Mouse (Mus musculus) kidney, embryonic 14.5 days (tissue): ENCODE measurements at regions not wholly inside any gene's neighbourhood (a gene's known extent, or its start where the extent isn't known, plus 50 kb on each side); places are given as distances from the start of the nearest gene placed in this dataset.

Experiments
- ATAC-seq: fragments of 200-750 bp; cut with Nextera tagmentation; 2 replicates; pipeline ENCODE4 v1.8.0; 2017; ENCODE audit warnings: moderate number of reproducible peaks, mild to moderate bottlenecking, moderate TSS enrichment, moderate library complexity; ENCODE audit not compliant: low FRiP score, low TSS enrichment
- H3K27ac ChIP-seq: fragments of 300-500 bp; sonication (generic); 2 replicates; pipeline ENCODE4 v1.5.1; 2014; ENCODE audit warnings: low read depth, mild to moderate bottlenecking, low read length, moderate library complexity, mixed read lengths
- H3K27me3 ChIP-seq: fragments of 300-500 bp; sonication (generic); 2 replicates; pipeline ENCODE4 v1.6.1; 2014; ENCODE audit warnings: mild to moderate bottlenecking, low read length; ENCODE audit not compliant: control insufficient read depth, insufficient read depth
- H3K36me3 ChIP-seq: fragments of 300-500 bp; sonication (generic); 2 replicates; pipeline ENCODE4 v1.6.1; 2014; ENCODE audit warnings: low read length, mixed read lengths; ENCODE audit not compliant: control insufficient read depth, insufficient read depth
- H3K4me1 ChIP-seq: fragments of 300-500 bp; sonication (generic); 2 replicates; pipeline ENCODE4 v1.6.1; 2014; ENCODE audit warnings: low read length, mixed read lengths; ENCODE audit not compliant: control insufficient read depth, insufficient read depth
- H3K4me2 ChIP-seq: fragments of 300-500 bp; sonication (generic); replicated peaks from 2 replicates; pipeline ENCODE4 v1.6.1; 2014; ENCODE audit warnings: low read depth, mild to moderate bottlenecking, low read length
- H3K4me3 ChIP-seq: fragments of 300-500 bp; sonication (generic); 2 replicates; pipeline ENCODE4 v1.5.1; 2014; ENCODE audit warnings: mild to moderate bottlenecking, low read length
- H3K9ac ChIP-seq: fragments of 300-500 bp; sonication (generic); 2 replicates; pipeline ENCODE4 v1.6.1; 2014; ENCODE audit warnings: low read depth, mild to moderate bottlenecking, low read length, moderate library complexity
- H3K9me3 ChIP-seq: fragments of 300-500 bp; sonication (generic); 2 replicates; pipeline ENCODE4 v1.6.1; 2016; ENCODE audit warnings: low read length; ENCODE audit not compliant: control insufficient read depth
- WGBS: fragments of 180-500 bp; shearing (Covaris S2); extraction: QIAGEN DNeasy Blood & Tissue Kit; methylation state at CpG from one replicate; pipeline ENCODE4 v1.1.7; 2014; 5-methylcytosine and 5-hydroxymethylcytosine counted together

DNA sequence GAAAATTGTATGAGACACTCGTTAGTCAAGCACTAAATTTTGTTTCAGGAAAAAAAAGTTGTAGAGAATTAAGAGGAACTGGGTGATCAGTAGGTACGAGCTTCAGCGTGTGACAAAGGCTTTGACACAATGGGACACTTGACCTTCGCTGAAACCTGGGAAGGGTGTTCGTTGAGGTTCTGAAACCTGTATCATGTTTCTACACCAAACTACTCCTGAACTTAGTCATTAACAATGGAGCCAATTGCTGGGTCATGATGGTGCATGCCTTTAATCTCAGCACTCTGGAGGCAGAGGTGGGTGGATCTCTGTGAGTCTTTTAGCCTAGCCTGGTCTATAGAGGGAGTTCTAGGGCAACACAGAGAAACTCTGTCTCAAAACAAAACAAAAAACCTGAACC, 81.3 kb upstream of the Psmd7 start:
- no peak for ATAC-seq
- WGBS: 74% methylated on average over 5 of the region's 5 CpGs
- Histone ChIP-seq H3K27me3 (no peaks in the 10 kb centered on the region; the same call in 1 of the 2 replicates), H3K4me1 (no peaks in the 10 kb centered on the region), H3K9ac (no peak overlapping the region), H3K36me3 (no peaks in the 10 kb centered on the region), H3K9me3 (no peaks in the 10 kb centered on the region), H3K4me2 (no peak overlapping the region), H3K4me3 (no peak overlapping the region), H3K27ac (no peak overlapping the region)

DNA sequence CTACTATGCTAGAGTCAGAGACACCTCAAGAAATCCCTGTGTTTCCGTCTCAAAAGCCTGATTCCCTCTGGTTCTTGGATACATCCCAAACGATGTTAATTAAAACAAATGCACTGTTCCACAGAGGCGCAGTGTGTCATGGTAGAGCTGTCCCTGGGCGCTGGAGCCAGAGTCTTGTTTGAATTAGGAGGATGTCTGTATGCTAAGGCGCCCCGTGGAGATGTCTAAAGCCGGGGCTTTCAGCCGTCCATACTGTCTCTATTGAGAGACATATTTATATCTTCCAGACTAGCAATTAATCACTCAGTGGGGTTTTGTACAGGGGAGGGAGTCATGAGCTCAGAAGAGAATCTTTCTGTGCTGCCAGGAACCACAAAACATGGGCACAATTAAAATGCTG, 83.2 kb upstream of the Psmd7 start:
- H3K4me3 ChIP-seq: no peak overlapping the region
- WGBS: 51% methylated on average over 8 of the region's 8 CpGs
- ATAC-seq: no peak

DNA sequence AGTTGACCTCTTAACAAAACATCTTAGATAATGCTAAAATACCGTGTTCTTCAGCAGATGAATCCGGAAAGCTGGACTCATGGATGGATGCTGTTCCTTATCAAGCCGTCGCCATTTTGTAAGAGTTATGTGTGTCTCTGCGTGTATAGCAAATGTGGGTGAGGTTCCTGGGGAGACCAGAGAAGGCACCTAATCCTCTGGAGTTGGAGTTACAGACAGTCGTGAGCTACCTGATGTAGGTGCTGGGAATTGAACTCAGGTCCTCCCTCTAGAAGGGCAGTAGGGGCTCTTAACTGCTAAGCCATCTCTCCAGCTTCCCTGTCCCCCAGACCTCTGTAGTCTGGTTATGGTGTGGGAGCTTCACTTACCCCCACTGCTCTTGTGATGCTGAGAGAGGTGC, 84.4 kb upstream of the Psmd7 start:
- no peaks in the 10 kb centered on the region; the same call in 1 of the 2 replicates for H3K27me3 ChIP-seq
- no peak overlapping the region for H3K4me2 ChIP-seq
- H3K9ac ChIP-seq: no peak overlapping the region
- no peak for ATAC-seq
- no peaks in the 10 kb centered on the region for H3K36me3 ChIP-seq
- 86% methylated on average over 6 of the region's 6 CpGs for WGBS
- H3K4me1 ChIP-seq: no peaks in the 10 kb centered on the region
- no peak overlapping the region for H3K4me3 ChIP-seq
- H3K9me3 ChIP-seq: no peaks in the 10 kb centered on the region
- H3K27ac ChIP-seq: no peak overlapping the region

More for the DNA sequence above, 83.2 kb upstream of the Psmd7 start:
- no peaks in the 10 kb centered on the region; the same call in 1 of the 2 replicates for H3K27me3 ChIP-seq
- no peak overlapping the region for H3K4me2 ChIP-seq
- H3K27ac ChIP-seq: no peak overlapping the region
- no peaks in the 10 kb centered on the region for H3K4me1 ChIP-seq
- no peak overlapping the region for H3K9ac ChIP-seq
- H3K9me3 ChIP-seq: no peaks in the 10 kb centered on the region
- no peaks in the 10 kb centered on the region for H3K36me3 ChIP-seq

DNA sequence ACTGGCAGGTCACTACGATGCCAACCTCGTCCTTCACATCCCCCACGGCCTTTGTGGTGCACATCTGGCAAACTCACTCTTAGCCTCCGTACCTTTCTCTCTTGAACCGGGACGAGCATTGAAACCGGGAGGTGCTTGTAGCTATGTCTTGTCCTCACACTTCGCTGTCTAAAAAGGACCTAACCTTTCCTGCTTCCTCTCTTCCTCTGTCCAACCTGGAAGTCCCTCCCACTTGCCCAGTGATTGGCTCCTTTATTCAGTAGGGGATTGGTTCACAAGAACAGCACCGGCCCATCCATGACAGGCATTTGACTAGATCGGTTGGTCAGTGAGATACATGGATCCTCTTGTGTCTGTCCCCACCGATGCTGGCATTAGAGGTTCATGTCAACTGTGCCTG, 93.8 kb upstream of the Psmd7 start:
- H3K4me2 ChIP-seq: no peak overlapping the region
- no peak overlapping the region for H3K4me3 ChIP-seq
- H3K9me3 ChIP-seq: no peaks in the 10 kb centered on the region
- 93% methylated on average over 11 of the region's 11 CpGs for WGBS
- no peaks in the 10 kb centered on the region for H3K36me3 ChIP-seq
- H3K27me3 ChIP-seq: no peaks in the 10 kb centered on the region
- no peak overlapping the region for H3K27ac ChIP-seq
- H3K9ac ChIP-seq: no peak overlapping the region
- H3K4me1 ChIP-seq: no peaks in the 10 kb centered on the region
- ATAC-seq: no peak

DNA sequence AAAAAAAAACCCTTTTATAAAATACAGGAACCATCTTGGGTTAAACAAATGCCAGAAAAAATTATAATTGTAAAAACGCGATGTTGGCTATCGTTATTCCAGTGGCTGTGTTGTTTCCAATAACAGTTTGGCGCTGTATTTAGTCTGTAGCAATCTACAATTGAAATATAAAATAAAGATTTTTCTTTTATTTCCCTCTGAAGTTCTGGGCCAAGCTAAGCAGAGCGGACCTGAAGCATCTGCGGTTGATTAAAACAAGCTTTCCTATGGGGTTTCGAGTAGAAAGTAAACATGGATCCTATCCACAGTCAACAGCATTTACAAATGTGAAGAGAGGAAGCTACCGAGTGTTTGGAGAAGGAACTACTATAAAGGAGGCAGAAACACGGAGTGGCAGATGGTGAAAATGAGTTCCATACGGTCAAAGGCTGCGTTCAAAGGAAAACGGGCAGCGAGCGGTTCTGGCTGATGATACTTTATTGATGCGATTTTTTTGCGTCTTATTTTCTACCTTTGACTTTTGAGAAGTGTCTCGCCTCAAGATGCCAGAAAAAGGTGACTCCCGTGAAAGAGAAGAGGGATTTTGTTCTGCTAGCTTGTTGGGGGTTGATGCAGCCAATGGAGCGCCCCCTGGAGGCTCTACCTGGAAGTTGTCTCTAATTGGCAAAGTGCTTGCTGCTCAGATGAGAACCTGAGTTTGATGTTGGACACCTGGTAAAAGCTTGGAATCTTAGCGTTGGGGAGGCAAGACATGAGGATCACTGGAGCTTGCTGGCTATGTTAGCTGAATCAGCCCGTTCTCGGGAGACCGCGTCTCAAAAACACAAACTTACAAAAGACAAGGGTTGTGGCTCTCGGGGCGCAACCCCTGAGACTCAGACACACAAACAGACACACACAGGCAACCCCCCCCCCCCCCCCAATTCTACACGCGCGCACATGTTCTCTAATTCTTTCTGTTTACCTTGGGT, 96.7 kb upstream of the Psmd7 start:
- WGBS: 56% methylated on average over 29 of the region's 29 CpGs
- H3K4me3 ChIP-seq: no peak overlapping the region

DNA sequence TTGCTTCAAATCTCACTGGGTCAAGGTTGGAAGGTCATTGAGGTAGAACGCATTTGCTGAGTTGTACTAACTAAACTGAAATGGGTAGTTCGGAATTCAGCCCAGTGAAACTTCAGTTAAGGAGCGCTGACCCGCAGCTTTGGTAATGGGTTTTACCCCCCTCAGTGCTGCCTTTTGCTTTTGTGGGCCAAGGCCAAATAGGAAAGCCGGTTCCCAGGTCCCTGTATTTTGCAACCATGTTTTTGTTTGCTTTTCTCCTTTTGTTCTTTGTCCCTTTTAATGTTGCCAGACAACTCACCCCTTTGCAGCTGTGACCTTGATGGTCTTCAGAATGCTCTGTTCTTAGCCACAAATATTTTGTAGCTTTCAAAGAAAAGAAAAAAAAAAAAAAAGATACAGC, 98.7 kb upstream of the Psmd7 start:
- Histone ChIP-seq H3K27me3 (no peaks in the 10 kb centered on the region), H3K4me2 (no peak overlapping the region), H3K4me3 (no peak overlapping the region), H3K9ac (no peak overlapping the region), H3K9me3 (no peaks in the 10 kb centered on the region), H3K4me1 (no peaks in the 10 kb centered on the region), H3K36me3 (no peaks in the 10 kb centered on the region), H3K27ac (no peak overlapping the region)
- ATAC-seq: no peak
- 62% methylated on average over 5 of the region's 5 CpGs for WGBS

More for the DNA sequence above, 96.7 kb upstream of the Psmd7 start:
- no peak overlapping the region for H3K4me2 ChIP-seq
- no peak for ATAC-seq
- no peak overlapping the region for H3K27ac ChIP-seq
- H3K9ac ChIP-seq: no peak overlapping the region
- H3K9me3 ChIP-seq: no peaks in the 10 kb centered on the region
- H3K4me1 ChIP-seq: no peaks in the 10 kb centered on the region
- H3K27me3 ChIP-seq: no peaks in the 10 kb centered on the region
- no peaks in the 10 kb centered on the region for H3K36me3 ChIP-seq

DNA sequence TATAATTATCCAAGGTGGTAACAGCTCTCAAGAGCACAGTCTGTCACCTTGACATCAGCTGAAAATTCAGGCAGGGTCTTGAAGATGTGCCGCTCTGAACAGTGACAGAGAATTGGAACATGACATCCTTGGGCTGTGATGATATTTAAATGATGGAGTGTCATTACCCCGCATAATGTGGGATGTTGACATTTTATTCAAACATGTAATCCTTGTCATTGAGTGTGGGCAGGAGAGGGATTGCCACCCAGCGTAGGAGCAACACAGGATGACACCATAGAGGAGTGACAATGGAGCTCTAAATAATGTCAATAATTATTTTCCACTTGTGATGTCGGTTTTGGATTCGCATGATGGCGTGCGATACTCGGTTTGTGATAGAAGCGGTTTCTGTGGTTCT, 99.3 kb upstream of the Psmd7 start:
- Histone ChIP-seq H3K36me3 (no peaks in the 10 kb centered on the region), H3K9me3 (no peaks in the 10 kb centered on the region), H3K4me3 (no peak overlapping the region), H3K4me2 (no peak overlapping the region), H3K9ac (no peak overlapping the region), H3K27ac (no peak overlapping the region), H3K27me3 (no peaks in the 10 kb centered on the region), H3K4me1 (no peaks in the 10 kb centered on the region)
- 93% methylated on average over 9 of the region's 9 CpGs for WGBS
- no peak for ATAC-seq

DNA sequence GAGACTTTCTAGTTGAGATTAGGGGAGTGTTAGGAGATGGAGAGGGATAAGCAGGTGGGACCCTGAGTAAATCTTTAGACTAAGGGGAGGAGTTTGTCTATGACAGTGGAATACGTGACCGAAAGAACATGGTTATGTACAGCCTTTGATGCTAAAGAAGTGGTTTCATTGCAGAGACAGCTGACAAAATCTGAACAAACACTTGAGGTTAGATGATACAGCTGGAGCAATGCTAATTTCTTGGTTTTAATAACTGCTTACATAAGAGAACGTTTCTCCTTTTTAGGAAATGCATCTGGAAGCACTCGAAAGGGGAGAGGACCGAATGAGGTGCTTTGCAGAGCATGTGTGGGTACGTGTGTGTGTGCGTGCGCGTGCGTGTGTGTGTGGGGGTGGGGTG, 100.8 kb upstream of the Psmd7 start:
- 87% methylated on average over 10 of the region's 10 CpGs for WGBS

DNA sequence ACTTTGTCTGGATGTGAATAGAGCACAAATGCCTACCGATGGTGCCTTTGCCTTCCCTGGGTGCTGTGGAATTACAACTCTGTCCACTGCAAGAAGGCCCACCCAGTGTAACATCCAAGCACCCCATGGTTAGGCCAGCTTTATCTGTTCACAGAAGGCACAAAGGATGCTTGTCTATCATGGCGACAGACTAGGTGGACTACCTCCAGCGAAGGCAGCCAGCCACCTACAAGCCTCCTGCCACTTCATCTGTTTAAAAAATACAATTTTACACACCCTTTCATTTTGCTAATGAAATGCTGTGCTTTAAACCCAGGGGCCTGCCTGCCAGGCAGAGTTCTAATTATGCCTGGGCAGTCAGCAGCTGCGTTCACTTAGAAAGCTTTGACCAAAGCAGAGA, 103.0 kb upstream of the Psmd7 start:
- Histone ChIP-seq H3K27ac (no peak overlapping the region), H3K4me2 (no peak overlapping the region), H3K9me3 (no peaks in the 10 kb centered on the region), H3K27me3 (no peaks in the 10 kb centered on the region), H3K9ac (no peak overlapping the region), H3K36me3 (no peaks in the 10 kb centered on the region), H3K4me3 (no peak overlapping the region), H3K4me1 (no peaks in the 10 kb centered on the region)
- ATAC-seq: no peak
- 91% methylated on average over 4 of the region's 4 CpGs for WGBS

More for the DNA sequence above, 100.8 kb upstream of the Psmd7 start:
- no peak overlapping the region for H3K9ac ChIP-seq
- H3K27me3 ChIP-seq: no peaks in the 10 kb centered on the region
- no peaks in the 10 kb centered on the region for H3K9me3 ChIP-seq
- no peaks in the 10 kb centered on the region for H3K36me3 ChIP-seq
- H3K4me1 ChIP-seq: no peaks in the 10 kb centered on the region
- no peak overlapping the region for H3K27ac ChIP-seq
- no peak overlapping the region for H3K4me3 ChIP-seq
- no peak for ATAC-seq
- H3K4me2 ChIP-seq: no peak overlapping the region
